Mouse (Mus musculus) urinary bladder, postnatal 36 days (tissue): ENCODE measurements at regions not wholly inside any gene's neighbourhood (a gene's known extent, or its start where the extent isn't known, plus 50 kb on each side); places are given as distances from the start of the nearest gene placed in this dataset.
A peak's percentile ranks its signal among the peaks of the same experiment; 100 is the strongest.

Experiments used
- DNase-seq, 2 experiments: peaks; one replicate each; pipeline ENCODE4 v3.0.0; 2022; ENCODE audit warnings: low spot score in 2 of 2, mixed read lengths in 1 of 2

GRCm38 (mm10) chr4:53320735-53321449, 119.3 kb upstream of the Slc44a1 start:
- no peak for DNase-seq

- DNase-seq: no peak
These were observed 121.2 kb upstream of the Slc44a1 start for GRCm38 (mm10) chr4:53319051-53319450.

- DNase-seq: peak in 1 of 2 experiments; percentile 23
These were observed 122.0 kb upstream of the Slc44a1 start for GRCm38 (mm10) chr4:53318181-53318580.

- no peak for DNase-seq
These were observed 122.8 kb upstream of the Slc44a1 start for GRCm38 (mm10) chr4:53317453-53317824.

- DNase-seq: no peak
These were observed 123.3 kb upstream of the Slc44a1 start for GRCm38 (mm10) chr4:53316796-53317452.

GRCm38 (mm10) chr4:53315876-53316762, 124.1 kb upstream of the Slc44a1 start:
- DNase-seq: no peak

GRCm38 (mm10) chr4:53315121-53315875, 124.9 kb upstream of the Slc44a1 start:
- peak in 1 of 2 experiments; percentile 32 for DNase-seq

GRCm38 (mm10) chr4:53314076-53314475, 126.1 kb upstream of the Slc44a1 start:
- DNase-seq: no peak

GRCm38 (mm10) chr4:53307121-53307520, 133.1 kb upstream of the Slc44a1 start:
- DNase-seq: no peak

GRCm38 (mm10) chr4:53304782-53305385, 135.3 kb upstream of the Slc44a1 start:
- DNase-seq: no peak

GRCm38 (mm10) chr4:53304290-53304654, 135.9 kb upstream of the Slc44a1 start:
- no peak for DNase-seq

- DNase-seq: no peak
These were observed 136.5 kb upstream of the Slc44a1 start for GRCm38 (mm10) chr4:53303621-53304289.

- DNase-seq: no peak
These were observed 138.3 kb upstream of the Abca1 start for GRCm38 (mm10) chr4:53297975-53298374.

GRCm38 (mm10) chr4:53292606-53293005, 132.9 kb upstream of the Abca1 start:
- no peak for DNase-seq

- no peak for DNase-seq
These were observed 118.2 kb upstream of the Abca1 start for GRCm38 (mm10) chr4:53277741-53278525.

- DNase-seq: no peak
These were observed 110.7 kb upstream of the Abca1 start for GRCm38 (mm10) chr4:53270433-53270832.

GRCm38 (mm10) chr4:53269999-53270398, 110.3 kb upstream of the Abca1 start:
- no peak for DNase-seq

- no peak for DNase-seq
These were observed 109.7 kb upstream of the Abca1 start for GRCm38 (mm10) chr4:53269251-53269842.

- no peak for DNase-seq
These were observed 105.2 kb upstream of the Abca1 start for GRCm38 (mm10) chr4:53264901-53265300.

GRCm38 (mm10) chr4:53264501-53264900, 104.8 kb upstream of the Abca1 start:
- DNase-seq: no peak
